Mouse (Mus musculus) embryonic fibroblast, embryonic 13.5 days (primary cell): Measurements from ENCODE around the gene Shank2.

Experiments used
- CTCF ChIP-seq: IDR thresholded peaks from 2 replicates; pipeline ENCODE4 v1.5.1; 2011; ENCODE audit warnings: mild to moderate bottlenecking, control low read depth, low read length, moderate library complexity, borderline replicate concordance; ENCODE audit not compliant: insufficient read depth
- POLR2A ChIP-seq: IDR thresholded peaks from 2 replicates; pipeline ENCODE4 v1.6.1; 2011; ENCODE audit warnings: low read depth, mild to moderate bottlenecking, control low read depth, low read length, moderate library complexity

- TF ChIP-seq POLR2A (no peak), CTCF (no peak)
Measured at GRCm38 (mm10) chr7:144254674-144255246, 253.0 kb downstream of the Shank2 start.
